Mouse (Mus musculus) heart, postnatal 4 days (tissue): ENCODE data around the gene Xylt1. TPM values are rescaled to one million over a fixed set of nuclear protein-coding genes. Genes with fewer than 3 reads are reported as not detected.

ENCODE experiments used
- DNase-seq: peaks from one replicate; pipeline ENCODE4 v3.0.0; 2021
- total RNA-seq, 2 experiments: library from RNA; stranded (reverse); gene quantifications; 2 replicates each; pipeline ENCODE4 v1.2.3; 2021

The Xylt1 gene
- total RNA-seq, 2 experiments from 2014 or later = 6.5 to 6.9 TPM

- peak; percentile 33 for DNase-seq
Observed at GRCm38 (mm10) chr7:117616277-117616676, 235.5 kb downstream of the Xylt1 start.

DNA sequence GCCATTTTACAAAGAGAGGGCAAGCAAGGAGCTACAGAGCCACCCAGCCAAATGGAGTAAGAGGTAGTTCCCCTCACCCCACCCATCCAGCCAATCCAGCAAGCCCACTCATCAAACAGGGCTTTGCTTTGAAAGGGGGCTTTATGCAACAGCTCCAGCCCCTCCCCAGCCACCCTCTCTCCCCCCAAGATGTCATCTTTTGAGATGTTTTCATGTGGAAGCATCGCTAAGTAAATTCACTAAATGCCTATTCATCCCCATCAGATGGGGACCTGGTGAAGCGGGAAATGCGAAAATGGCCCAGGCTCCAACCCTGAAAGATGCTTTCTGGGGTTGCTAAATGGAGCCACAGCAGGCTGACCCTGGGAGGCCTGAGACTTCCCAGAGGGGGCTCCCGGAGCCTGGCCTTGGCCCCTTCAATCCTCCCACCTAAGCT lies 238.0 kb downstream of the Xylt1 start:
- DNase-seq = no peak

DNA sequence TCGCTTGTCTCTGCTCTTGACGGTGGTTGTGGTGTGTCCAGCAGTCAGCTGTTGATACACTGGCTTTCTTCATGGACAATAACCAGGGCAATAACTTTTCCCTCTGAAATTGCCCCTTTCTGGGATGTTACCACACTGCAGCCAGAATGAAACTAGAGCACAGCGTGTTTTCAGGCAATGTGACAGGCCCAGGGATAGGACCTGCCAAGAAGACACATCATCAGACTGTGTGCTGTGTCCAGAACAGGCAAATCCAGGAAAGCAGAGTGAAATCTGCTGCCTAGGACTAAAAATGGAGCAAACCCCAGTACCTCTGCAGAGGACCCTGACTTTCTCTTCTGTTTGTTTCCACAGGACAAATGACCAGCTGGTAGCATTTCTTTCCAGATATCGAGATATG lies 240.8 kb downstream of the Xylt1 start:
- no peak for DNase-seq

DNA sequence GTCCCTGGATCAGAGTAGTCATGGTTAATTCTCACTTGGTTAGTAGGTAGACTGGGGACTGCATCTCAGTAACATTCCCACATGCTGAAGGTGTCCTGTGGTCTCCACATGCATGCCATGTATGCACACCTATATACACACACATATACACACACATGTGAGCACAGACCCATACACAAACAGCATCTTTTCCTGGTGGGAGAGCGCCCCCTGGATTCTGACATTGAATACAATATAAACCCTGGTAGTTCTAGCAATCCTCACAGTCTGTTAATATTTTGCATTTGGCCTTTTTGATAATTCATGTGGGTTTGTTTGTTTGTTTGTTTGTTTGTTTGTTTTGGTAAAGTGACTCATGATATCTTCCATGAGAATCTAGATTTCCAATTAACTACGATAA lies 242.0 kb downstream of the Xylt1 start:
- peak; percentile 50 for DNase-seq

DNA sequence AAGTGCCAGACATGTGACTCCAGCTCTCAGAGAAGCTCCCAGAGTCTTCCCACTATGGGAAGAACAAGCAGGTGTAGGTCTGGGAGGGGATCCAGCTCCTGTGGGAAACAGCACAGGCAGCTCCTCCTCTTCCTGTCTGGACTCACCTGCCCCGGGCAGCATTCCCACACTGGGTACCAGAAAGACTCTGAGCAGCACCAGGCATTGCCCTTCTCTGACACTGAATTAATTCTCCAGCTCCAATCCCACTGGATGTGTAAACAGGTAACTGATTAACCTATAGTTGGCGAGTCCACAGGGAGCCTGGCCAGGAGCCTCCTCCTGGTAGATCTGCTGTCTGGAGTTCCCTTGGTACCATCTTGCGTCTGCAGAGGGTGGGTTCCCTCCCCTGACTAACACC lies 248.0 kb downstream of the Xylt1 start:
- no peak for DNase-seq

DNA sequence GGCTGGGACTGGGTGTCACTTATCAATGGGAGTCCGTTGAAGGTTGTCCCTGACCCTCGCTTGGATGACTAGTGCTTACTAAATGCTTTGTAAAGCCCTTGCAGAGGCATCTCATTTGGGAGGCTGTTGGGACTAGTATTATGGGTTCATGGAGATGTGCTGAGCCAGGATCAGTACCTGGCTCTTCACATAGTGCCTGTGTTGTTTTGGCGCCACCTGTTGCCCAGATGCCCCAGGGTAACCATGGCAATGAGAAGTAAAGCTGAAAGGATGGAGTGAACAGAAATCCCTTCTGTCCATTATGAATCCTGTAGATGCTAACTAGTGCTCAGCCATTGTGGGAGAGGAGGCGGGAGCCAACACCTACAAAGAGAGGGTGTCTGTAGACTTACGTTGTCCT lies 249.9 kb downstream of the Xylt1 start:
- peak; percentile 14 for DNase-seq

- no peak for DNase-seq
Observed at GRCm38 (mm10) chr7:117635584-117635983, 254.8 kb downstream of the Xylt1 start.

- DNase-seq = peak; percentile 36
Observed at GRCm38 (mm10) chr7:117636713-117637112, 255.9 kb downstream of the Xylt1 start.

- no peak for DNase-seq
Observed at GRCm38 (mm10) chr7:117637997-117638396, 257.2 kb downstream of the Xylt1 start.

- no peak for DNase-seq
Observed at GRCm38 (mm10) chr7:117652637-117653036, 271.9 kb downstream of the Xylt1 start.

DNA sequence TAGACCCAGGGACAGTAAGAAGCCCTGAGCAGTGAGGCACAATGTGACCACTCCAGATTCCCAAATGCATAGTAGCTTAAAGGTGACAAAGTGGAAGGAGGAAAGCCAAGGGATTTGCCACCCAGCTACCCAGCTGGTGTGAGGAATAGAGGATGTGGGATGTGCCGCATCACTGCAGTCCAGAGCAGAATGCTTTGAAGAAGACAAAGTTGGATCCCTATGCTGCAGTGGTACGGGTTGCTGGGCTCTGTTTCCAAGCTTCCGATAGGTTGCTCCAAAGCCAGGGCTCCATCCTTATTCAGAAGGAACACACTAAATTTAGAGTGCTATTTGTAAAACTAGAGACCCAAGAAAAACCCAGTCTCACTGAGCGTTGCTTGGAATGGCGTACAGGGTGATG lies 275.0 kb downstream of the Xylt1 start:
- no peak for DNase-seq

- no peak for DNase-seq
Observed at GRCm38 (mm10) chr7:117658180-117658579, 277.4 kb downstream of the Xylt1 start.

GRCm38 (mm10) chr7:117658739-117659138 lies 278.0 kb downstream of the Xylt1 start:
- DNase-seq = no peak

DNA sequence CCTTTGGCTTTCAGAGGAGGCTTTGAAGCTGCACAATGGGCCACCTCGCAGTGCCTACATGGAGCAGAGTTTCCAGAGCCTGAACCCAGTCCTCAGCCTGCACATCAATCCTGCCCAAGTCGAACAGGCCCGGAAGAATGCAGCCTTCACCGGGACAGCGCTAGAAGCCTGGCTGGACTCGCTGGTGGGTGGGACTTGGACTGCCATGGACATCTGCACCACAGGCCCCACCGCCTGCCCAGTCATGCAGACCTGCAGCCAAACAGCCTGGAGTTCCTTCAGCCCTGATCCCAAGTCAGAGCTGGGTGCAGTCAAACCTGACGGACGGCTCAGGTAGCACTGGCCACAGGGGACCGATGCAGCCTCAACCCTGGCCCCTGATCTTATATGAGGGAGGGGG lies 286.5 kb downstream of the Xylt1 start:
- no peak for DNase-seq

DNA sequence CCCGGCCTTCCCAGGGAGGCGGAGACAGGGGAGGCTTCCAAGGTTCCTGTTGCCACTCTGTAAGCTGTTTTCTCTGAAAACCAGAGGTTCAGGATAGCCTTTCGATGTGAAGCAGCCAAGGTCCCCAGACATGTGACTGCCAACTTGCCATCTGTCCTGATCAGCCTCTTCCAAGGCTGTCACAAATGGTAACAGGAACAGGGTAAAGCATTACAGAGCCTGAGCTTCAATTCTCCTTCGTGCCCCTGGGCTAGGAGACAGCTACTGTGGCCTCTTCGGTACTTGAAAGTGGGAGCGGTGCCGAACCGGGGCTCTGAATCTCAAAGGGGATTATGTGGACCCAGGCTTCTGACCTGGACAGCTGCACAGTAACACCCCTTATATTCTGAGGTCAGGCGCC lies 287.4 kb downstream of the Xylt1 start:
- DNase-seq = no peak

DNA sequence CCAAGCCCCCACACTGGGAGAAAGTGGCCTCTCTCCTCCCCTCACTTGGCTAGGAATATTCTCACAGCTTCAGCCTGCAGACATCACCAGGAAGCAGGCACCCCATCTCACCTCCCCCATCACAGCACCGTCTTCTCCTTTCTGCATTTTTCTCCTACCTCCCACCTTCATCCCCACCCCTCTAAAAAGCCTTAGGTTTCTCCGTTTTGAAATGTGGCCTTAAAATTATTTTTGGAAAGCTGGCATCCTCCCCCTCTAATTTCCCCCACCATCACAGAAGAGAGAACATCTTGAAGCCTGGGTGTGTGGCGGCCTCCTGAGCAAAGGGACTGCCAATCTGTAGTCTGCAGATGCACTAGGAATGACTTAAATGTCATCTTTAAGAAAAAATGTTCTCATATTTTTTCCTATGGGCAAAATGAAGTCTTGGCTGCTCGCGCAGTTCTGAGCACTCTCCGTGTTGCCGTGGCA lies 291.4 kb downstream of the Xylt1 start:
- no peak for DNase-seq

DNA sequence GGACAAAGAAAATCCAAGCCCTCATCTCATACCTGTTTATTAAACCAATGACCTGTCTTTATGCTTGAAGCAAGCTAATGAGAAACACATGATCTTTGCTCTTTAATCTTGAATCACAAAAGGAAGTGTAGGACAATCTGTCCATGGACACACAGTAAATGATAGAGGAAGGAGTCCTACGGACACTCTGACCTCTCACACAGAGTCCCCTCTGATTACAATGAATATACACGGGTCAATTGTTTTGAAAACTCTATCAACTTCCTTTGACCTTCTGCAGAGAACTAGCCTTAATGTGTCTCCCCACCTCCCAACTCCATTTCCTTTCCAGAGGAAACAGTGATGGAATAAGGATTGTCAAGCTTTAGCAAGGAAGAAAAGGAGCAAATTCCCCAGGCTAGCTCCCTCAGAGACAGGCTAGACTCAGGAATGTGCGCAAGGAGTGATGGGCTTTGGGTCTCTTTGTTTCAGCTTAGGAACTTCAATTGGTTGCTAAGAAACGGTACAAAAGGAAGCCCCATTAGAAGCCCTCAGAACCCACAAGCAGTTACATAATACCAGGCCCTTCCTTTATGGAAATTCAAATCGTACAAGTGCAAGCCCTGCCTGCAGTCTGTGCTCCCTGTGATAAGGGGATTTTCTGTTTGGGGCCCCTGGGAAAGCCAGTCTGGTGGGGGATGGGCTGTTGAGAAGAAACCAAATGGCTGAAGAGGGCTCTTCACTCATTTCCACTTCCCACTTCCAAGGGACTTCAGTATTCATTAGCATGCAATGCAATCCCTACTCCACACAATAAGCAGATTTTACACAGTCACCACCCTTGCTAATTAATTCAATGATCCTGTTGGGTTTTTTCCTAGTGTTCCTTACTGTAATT lies 305.6 kb downstream of the Xylt1 start:
- no peak for DNase-seq

GRCm38 (mm10) chr7:117686997-117687302 lies 306.2 kb downstream of the Xylt1 start:
- DNase-seq = no peak

DNA sequence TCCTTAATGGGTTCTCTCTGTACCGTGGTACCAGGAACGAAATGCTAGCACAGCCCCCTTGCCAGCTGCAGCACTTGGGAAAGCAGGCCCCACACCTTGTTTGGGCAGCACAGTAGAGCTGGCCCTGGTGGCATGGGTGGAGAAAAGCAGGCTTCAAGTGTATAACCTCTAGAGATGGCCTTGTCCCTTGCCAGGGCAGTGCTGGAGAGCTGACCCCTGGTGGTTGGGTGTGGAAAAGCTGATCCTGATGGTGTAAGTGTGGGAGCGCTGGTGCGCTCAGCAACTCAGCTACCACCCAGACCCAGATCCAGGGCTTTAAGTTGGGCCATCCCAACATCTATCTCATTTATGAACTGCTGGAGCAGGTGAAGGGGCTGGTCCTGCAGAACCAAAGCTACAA lies 314.8 kb downstream of the Xylt1 start:
- peak; percentile 16 for DNase-seq

DNA sequence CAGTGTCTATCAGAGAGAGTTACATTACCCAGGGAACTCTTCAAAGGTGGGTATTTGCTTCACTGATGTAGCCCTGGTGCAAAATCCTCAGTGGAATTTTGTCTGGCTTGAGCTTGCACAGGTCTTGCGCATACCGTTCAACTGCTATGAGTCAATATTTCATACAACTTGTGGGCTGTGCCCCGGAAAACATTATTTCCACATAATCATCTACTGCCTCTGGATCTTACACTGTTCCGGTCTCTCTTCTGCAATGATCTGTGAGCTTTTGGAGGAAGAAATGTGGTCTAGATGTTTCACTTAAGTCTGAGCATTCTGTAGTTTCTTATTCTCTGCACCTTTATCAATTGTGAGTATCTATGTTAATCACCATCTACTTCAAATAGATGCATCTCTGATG lies 316.9 kb downstream of the Xylt1 start:
- no peak for DNase-seq

DNA sequence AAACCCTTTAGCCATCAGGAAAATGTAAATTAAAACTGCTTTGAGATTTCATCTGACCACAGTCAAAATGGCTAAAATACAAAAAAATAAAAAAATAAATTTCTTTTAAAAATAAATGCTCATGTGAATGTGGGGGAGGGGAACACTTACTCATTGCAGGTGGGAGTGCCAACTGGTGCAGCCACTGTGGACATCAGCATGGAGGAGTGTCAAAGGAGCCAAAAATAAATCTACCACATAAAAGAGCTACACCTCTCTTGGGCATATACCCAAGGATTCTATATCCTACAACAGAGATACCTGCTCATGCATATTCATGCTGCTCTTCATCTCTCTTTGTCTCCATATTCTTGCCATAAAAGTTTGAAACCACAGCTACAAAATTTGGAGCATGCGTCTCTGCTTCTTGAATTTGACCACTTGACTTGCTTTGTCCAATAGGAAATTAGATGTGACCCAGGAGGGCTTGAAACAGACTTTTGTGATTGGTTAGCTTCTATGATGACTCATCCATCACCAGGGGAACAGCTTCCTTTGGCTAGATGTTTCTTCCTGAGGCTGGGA lies 317.9 kb downstream of the Xylt1 start:
- DNase-seq = no peak

DNA sequence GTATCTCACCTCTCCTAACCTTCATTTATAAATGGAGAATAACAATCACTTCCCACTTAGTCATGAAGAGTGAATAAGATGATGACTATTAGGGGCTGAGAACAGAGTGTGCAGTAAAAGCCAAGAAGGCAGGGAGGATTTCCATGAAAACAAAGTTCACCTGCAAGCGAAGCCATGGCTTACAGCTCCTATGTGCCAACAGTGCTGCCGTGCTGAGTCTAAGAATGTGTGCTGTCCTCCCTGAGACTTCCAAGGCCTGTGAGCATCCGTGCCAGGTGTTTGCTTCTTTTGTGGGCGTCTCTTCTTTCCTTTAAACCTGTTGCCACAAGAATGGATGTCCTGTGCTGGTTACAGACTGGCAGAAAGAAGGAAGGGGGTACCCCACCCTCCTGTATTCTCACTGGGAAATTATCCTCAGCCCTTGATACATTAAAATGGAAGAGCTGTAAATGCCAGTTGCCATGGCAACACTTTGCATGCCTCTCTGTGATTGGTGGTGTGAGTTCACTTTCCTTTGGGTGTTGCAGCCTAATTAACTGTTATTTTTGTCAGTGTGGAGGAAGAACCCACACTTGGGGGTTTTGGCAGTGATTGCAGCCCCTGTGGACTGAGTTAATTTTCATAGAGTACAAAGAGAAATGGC lies 318.7 kb downstream of the Xylt1 start:
- DNase-seq = no peak

- DNase-seq = no peak
Observed at GRCm38 (mm10) chr7:117700066-117700465, 319.3 kb downstream of the Xylt1 start.
